Mouse (Mus musculus) layer of hippocampus, adult 2 months (tissue): ENCODE measurements around the gene Zcchc2. TPM values are rescaled to one million over a fixed set of nuclear protein-coding genes. Genes with fewer than 3 reads are reported as not detected.

Experiments
- DNase-seq, 2 experiments: peaks; one replicate each; pipeline ENCODE4 v3.0.0; 2022; ENCODE audit warnings: low spot score in 2 of 2
- H3K27ac ChIP-seq: fragments of 200-600 bp; 2 replicates; pipeline ENCODE4 v1.8.1; 2022
- H3K4me3 ChIP-seq: fragments of 200-600 bp; 2 replicates; pipeline ENCODE4 v1.8.1; 2022; ENCODE audit warnings: mild to moderate bottlenecking
- CTCF ChIP-seq: fragments of 200-600 bp; conservative IDR thresholded peaks from 2 replicates; pipeline ENCODE4 v1.8.1; 2022; ENCODE audit warnings: antibody characterized with exemption, mild to moderate bottlenecking, moderate library complexity
- long read RNA-seq, 2 experiments: library from polyadenylated mRNA; stranded (forward); transcript quantifications; one replicate each; pipeline ENCODE4 v2.0.0; 2021; ENCODE audit warnings: borderline mapping rate in 2 of 2
- total RNA-seq, 2 experiments: library from RNA; stranded (reverse); gene quantifications; 2 replicates each; pipeline ENCODE4 v1.2.3; 2021

Gene Zcchc2
- 10 to 100 TPM; 17.7 to 20.0 TPM for total RNA-seq
- long read RNA-seq, experiment 1, full-length matches to known transcripts, result 1 of 16 reads
- long read RNA-seq, experiment 1, partial matches to known transcripts, result 3 of 16 reads
- long read RNA-seq, experiment 1, other reads (novel, unspliced or antisense), result 12 of 16 reads
- long read RNA-seq, experiment 2, full-length matches to known transcripts, result 2 of 13 reads
- long read RNA-seq, experiment 2, partial matches to known transcripts, result 1 of 13 reads
- long read RNA-seq, experiment 2, other reads (novel, unspliced or antisense), result 10 of 13 reads

- peak; percentile 98 for DNase-seq
- Histone ChIP-seq H3K4me3 (peak within 1 kb of the TSS; percentile 92), H3K27ac (peak within 1 kb of the TSS; percentile 94)
- no peak for TF ChIP-seq CTCF
Observed at GRCm38 (mm10) chr1:105990138-105990821, at the start of gene Zcchc2. Gene Zcchc2 (plus strand): TSS chr1:105990406.

- DNase-seq, result peak in 1 of 2 experiments; percentile 9
- Histone ChIP-seq H3K27ac (no peak overlapping the region), H3K4me3 (no peak overlapping the region)
- TF ChIP-seq CTCF, result no peak
Observed at GRCm38 (mm10) chr1:105944927-105945580, 45.2 kb upstream of the Zcchc2 start.

GRCm38 (mm10) chr1:105946581-105947540 lies 43.3 kb upstream of the Zcchc2 start:
- TF ChIP-seq CTCF, result peak; percentile 54
- no peak overlapping the region for H3K27ac ChIP-seq
- no peak overlapping the region for H3K4me3 ChIP-seq
- peak; percentile 25 to 55 for DNase-seq

- Histone ChIP-seq H3K27ac (no peak overlapping the region), H3K4me3 (no peak overlapping the region)
- TF ChIP-seq CTCF, result no peak
- DNase-seq, result no peak
Observed at GRCm38 (mm10) chr1:105948352-105948751, 41.9 kb upstream of the Zcchc2 start.

- DNase-seq, result no peak
- no peak overlapping the region for H3K27ac ChIP-seq
- TF ChIP-seq CTCF, result no peak
- no peak overlapping the region for H3K4me3 ChIP-seq
Observed at GRCm38 (mm10) chr1:105953588-105953987, 36.6 kb upstream of the Zcchc2 start.

GRCm38 (mm10) chr1:105954047-105954446 lies 36.2 kb upstream of the Zcchc2 start:
- TF ChIP-seq CTCF, result no peak
- no peak overlapping the region for H3K4me3 ChIP-seq
- no peak overlapping the region for H3K27ac ChIP-seq
- no peak for DNase-seq

GRCm38 (mm10) chr1:105956057-105956456 lies 34.1 kb upstream of the Zcchc2 start:
- no peak overlapping the region for H3K4me3 ChIP-seq
- no peak for DNase-seq
- no peak for TF ChIP-seq CTCF
- H3K27ac ChIP-seq, result no peak overlapping the region

- H3K27ac ChIP-seq, result no peak overlapping the region
- DNase-seq, result no peak
- TF ChIP-seq CTCF, result no peak
- no peak overlapping the region for H3K4me3 ChIP-seq
Observed at GRCm38 (mm10) chr1:105961472-105961871, 28.7 kb upstream of the Zcchc2 start.

GRCm38 (mm10) chr1:105962084-105962818 lies 28.0 kb upstream of the Zcchc2 start:
- Histone ChIP-seq H3K27ac (no peak overlapping the region), H3K4me3 (no peak overlapping the region)
- TF ChIP-seq CTCF, result no peak
- no peak for DNase-seq

GRCm38 (mm10) chr1:105962852-105963251 lies 27.4 kb upstream of the Zcchc2 start:
- no peak overlapping the region for H3K4me3 ChIP-seq
- no peak overlapping the region for H3K27ac ChIP-seq
- DNase-seq, result no peak
- no peak for TF ChIP-seq CTCF

- H3K27ac ChIP-seq, result no peak overlapping the region
- TF ChIP-seq CTCF, result no peak
- H3K4me3 ChIP-seq, result no peak overlapping the region
- no peak for DNase-seq
Observed at GRCm38 (mm10) chr1:105964514-105964913, 25.7 kb upstream of the Zcchc2 start.

- DNase-seq, result no peak
- TF ChIP-seq CTCF, result no peak
Observed at GRCm38 (mm10) chr1:105965189-105965588, 25.0 kb upstream of the Zcchc2 start.

More at GRCm38 (mm10) chr1:105965189-105965588, 25.0 kb upstream of the Zcchc2 start:
- Histone ChIP-seq H3K4me3 (no peak overlapping the region), H3K27ac (no peak overlapping the region)
